In the genomic region with DNA sequence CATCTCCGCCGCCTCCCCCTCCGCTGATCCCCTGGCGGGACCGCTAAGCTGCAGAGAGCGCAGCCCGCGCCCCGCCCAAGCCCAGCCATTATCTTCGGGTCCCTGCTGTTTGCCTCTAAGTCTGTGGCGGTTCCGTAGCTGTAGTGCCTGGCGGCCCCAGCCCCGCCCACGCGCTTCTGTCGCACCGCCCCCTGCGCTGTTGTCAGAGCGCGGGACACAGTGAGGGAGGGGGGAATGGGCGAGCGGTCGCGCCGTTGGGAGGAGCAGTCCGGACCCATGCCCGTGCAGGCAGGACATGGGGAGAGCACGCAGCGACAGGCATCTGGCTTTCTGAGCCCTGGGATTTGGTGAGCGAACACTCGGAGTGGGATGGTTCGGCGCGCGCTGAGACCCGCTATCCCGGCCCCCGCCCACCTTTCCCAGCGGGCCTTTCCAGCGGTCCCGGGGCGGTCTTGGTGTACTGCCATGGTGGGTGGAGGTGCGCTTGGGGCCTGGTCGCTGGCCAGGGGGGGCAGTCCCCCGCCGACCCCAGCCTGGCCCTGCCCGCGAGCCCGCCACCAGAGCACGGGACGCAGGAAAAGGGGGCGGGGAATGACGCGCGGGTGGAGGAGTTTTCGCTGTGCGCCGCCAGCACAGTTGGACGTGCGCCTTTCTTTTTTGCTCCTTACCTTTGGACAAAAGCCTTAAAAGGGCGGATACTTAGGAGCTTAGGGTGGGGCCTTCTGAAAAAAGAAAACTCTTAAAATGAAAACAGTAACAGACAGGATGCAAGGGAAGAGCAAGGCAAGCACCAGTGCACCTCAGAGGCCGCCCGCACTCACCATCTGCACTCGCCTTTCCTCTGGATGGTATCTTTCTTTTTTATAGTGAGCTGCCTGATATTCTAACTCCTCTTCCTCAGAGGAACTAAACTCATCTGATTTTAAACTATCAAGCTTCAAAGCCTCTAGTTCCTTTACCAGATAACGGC, we compare ENCODE assay signal across 8 mouse cellular contexts. TPM values are rescaled to one million over a fixed set of nuclear protein-coding genes. Genes with fewer than 3 reads are reported as not detected.
DNase-seq lines count a peak whose midpoint lies in the region; ATAC-seq and TF ChIP-seq lines count a peak whose summit lies in the region.

TSS of gene Cldn34c1 (plus strand) at position 205 of the 970 bp plus-strand sequence.

- peak; percentile 100 for ATAC-seq in erythroid progenitor cell, adult 5-6 weeks (replicated peaks; ENCODE audit: low FRiP score, poor library complexity, severe bottlenecking)
- ATAC-seq in heart, embryonic 12.5 days (ENCODE audit: insufficient number of reproducible peaks, low FRiP score): peak; percentile 100
- peak; percentile 99 for ATAC-seq in kidney, embryonic 16.5 days (ENCODE audit: low FRiP score, low TSS enrichment)
- peak; percentile 98 for ATAC-seq in midbrain, postnatal 0 days (ENCODE audit: low FRiP score)

- H3K4me2 ChIP-seq in heart, embryonic 12.5 days: peak within 1 kb of the TSS; percentile 62
- H3K4me2 ChIP-seq in kidney, embryonic 16.5 days (replicated peaks; ENCODE audit: low read depth, low read length): peak within 1 kb of the TSS; percentile 50
- peak within 1 kb of the TSS; percentile 41 for H3K4me2 ChIP-seq in midbrain, postnatal 0 days (ENCODE audit: low read depth, low read length, poor library complexity, severe bottlenecking)

- TF ChIP-seq CTCF in midbrain, postnatal 0 days (IDR thresholded peaks at IDR 0.05): 0 out of 2 replicates have a peak, but pooled peaks have one; percentile 7

- peak; percentile 77 for DNase-seq in B cell, adult 2 months
- DNase-seq in c-Kit-negative CD71-positive TER-119-positive erythroid progenitor cells, embryonic 14.5 days (ENCODE audit: low read depth, low spot score): peak; percentile 54
- peak; percentile 89 for DNase-seq in liver
- peak; percentile 90 for DNase-seq in midbrain, postnatal 0 days (ENCODE audit: low spot score)
- DNase-seq in spleen, postnatal 10 days (ENCODE audit: low spot score in 2 of 2): peak; percentile 48 to 85

- peak within 1 kb of the TSS; percentile 97 for H3K27ac ChIP-seq in heart, embryonic 12.5 days (ENCODE audit: poor library complexity, severe bottlenecking)
- peak within 1 kb of the TSS; percentile 89 for H3K27ac ChIP-seq in kidney, embryonic 16.5 days (ENCODE audit: low read length)
- peak within 1 kb of the TSS; percentile 88 for H3K27ac ChIP-seq in midbrain, postnatal 0 days (ENCODE audit: low read depth, low read length)

- H3K36me3 ChIP-seq in heart, embryonic 12.5 days: no peaks in the 10 kb centered on the region
- no peaks in the 10 kb centered on the region for H3K36me3 ChIP-seq in kidney, embryonic 16.5 days (ENCODE audit: insufficient read depth, low read length)
- no peaks in the 10 kb centered on the region for H3K36me3 ChIP-seq in midbrain, postnatal 0 days (ENCODE audit: insufficient read depth, low read length)

- H3K9me3 ChIP-seq in heart, embryonic 12.5 days (replicated peaks): peaks cover 4% of the 10 kb centered on the region; the same call in 1 of the 2 replicates
- H3K9me3 ChIP-seq in kidney, embryonic 16.5 days (ENCODE audit: low read length): peaks cover 3% of the 10 kb centered on the region; the same call in 1 of the 2 replicates
- H3K9me3 ChIP-seq in midbrain, postnatal 0 days (ENCODE audit: low read length): no peaks in the 10 kb centered on the region

- H3K9ac ChIP-seq in heart, embryonic 12.5 days: peak within 1 kb of the TSS; percentile 67
- peak within 1 kb of the TSS; percentile 64 for H3K9ac ChIP-seq in kidney, embryonic 16.5 days (replicated peaks; ENCODE audit: low read length)
- H3K9ac ChIP-seq in midbrain, postnatal 0 days (replicated peaks; ENCODE audit: low read length, poor library complexity, severe bottlenecking): peak within 1 kb of the TSS; percentile 72

- no peaks in the 10 kb centered on the region for H3K4me1 ChIP-seq in heart, embryonic 12.5 days (replicated peaks)
- no peaks in the 10 kb centered on the region for H3K4me1 ChIP-seq in kidney, embryonic 16.5 days (ENCODE audit: insufficient read depth, low read length)
- no peaks in the 10 kb centered on the region for H3K4me1 ChIP-seq in midbrain, postnatal 0 days (ENCODE audit: insufficient read depth, low read length)

- H3K4me3 ChIP-seq in heart, embryonic 12.5 days: peak within 1 kb of the TSS; percentile 63
- peak within 1 kb of the TSS; percentile 56 for H3K4me3 ChIP-seq in kidney, embryonic 16.5 days (ENCODE audit: low read length)
- H3K4me3 ChIP-seq in midbrain, postnatal 0 days (ENCODE audit: low read depth, low read length): peak within 1 kb of the TSS; percentile 57

- H3K27me3 ChIP-seq in heart, embryonic 12.5 days (replicated peaks): no peaks in the 10 kb centered on the region
- H3K27me3 ChIP-seq in kidney, embryonic 16.5 days (ENCODE audit: insufficient read depth, low read length): no peaks in the 10 kb centered on the region
- no peaks in the 10 kb centered on the region for H3K27me3 ChIP-seq in midbrain, postnatal 0 days (ENCODE audit: insufficient read depth, low read length)

- WGBS in heart, embryonic 12.5 days: 3% methylated on average over 63 of the region's 66 CpGs
- 7% methylated on average over 65 of the region's 66 CpGs for WGBS in kidney, embryonic 16.5 days
- WGBS in midbrain, postnatal 0 days: 15% methylated on average over 47 of the region's 66 CpGs

RNA-seq across cellular contexts. Expression of gene Cldn34c1, which starts in this region (rescaled TPM):
- total RNA-seq in erythroid progenitor cell, adult 5-6 weeks (2015; ENCODE audit: low replicate concordance): 9.2 and 9.4 TPM in 2 replicates
- 9.2 and 9.5 TPM in 2 replicates for total RNA-seq in erythroid progenitor cell, adult 5-6 weeks (2017; ENCODE audit: low replicate concordance)
- 9.5 and 11.0 TPM in 2 replicates for polyA plus RNA-seq in heart, embryonic 12.5 days (2016; fragmentation: Nextera tagmentation; extraction: Ambion mirVana)
- polyA plus RNA-seq in kidney, embryonic 16.5 days (2015; fragmentation: Nextera tagmentation; extraction: Ambion mirVana): 14.1 and 14.2 TPM in 2 replicates
- total RNA-seq in midbrain, postnatal 0 days (2014; rRNA removed): 31.8 and 33.4 TPM in 2 replicates
- 21.6 and 22.0 TPM in 2 replicates for polyA plus RNA-seq in midbrain, postnatal 0 days (2015; fragmentation: Nextera tagmentation; extraction: Ambion mirVana)

Comparison
In these comparisons a context has a peak if more than half of its experiments do, and no peak if none do; other contexts are left out.
1. Peak in every context shown above with its lines: DNase-seq, ATAC-seq, H3K4me3 ChIP-seq and H3K27ac ChIP-seq.